Mouse (Mus musculus) limb, embryonic 10.5 days (tissue): ENCODE data around the gene Rsg1. TPM values are rescaled to one million over a fixed set of nuclear protein-coding genes. Genes with fewer than 3 reads are reported as not detected.

Experiments
- DNase-seq: peaks from one replicate; pipeline ENCODE4 v3.0.0-alpha.2; 2017; ENCODE audit warnings: low spot score
- H3K27ac ChIP-seq: fragments of 300-500 bp; sonication (generic); 2 replicates; pipeline ENCODE4 v1.5.1; 2016; ENCODE audit warnings: mild to moderate bottlenecking
- H3K27me3 ChIP-seq: fragments of 300-500 bp; sonication (generic); 2 replicates; pipeline ENCODE4 v1.6.1; 2016; ENCODE audit warnings: low read depth, mild to moderate bottlenecking; ENCODE audit not compliant: poor library complexity, severe bottlenecking
- H3K36me3 ChIP-seq: fragments of 300-500 bp; sonication (generic); 2 replicates; pipeline ENCODE4 v1.6.1; 2016; ENCODE audit warnings: mild to moderate bottlenecking, moderate library complexity
- H3K4me1 ChIP-seq: fragments of 300-500 bp; sonication (generic); 2 replicates; pipeline ENCODE4 v1.6.1; 2016
- H3K4me3 ChIP-seq: fragments of 300-500 bp; sonication (generic); 2 replicates; pipeline ENCODE4 v1.5.1; 2016; ENCODE audit warnings: mild to moderate bottlenecking, moderate library complexity
- H3K9me3 ChIP-seq: fragments of 300-500 bp; sonication (generic); replicated peaks from 2 replicates; pipeline ENCODE4 v1.6.1; 2016; ENCODE audit warnings: mild to moderate bottlenecking
- WGBS: fragments of 180-500 bp; shearing (Covaris S2); methylation state at CpG from one replicate; pipeline ENCODE4 v1.1.7; 2016; 5-methylcytosine and 5-hydroxymethylcytosine counted together
- polyA plus RNA-seq: library from polyadenylated mRNA; unstranded; fragments of >200 nt; fragmentation: Nextera tagmentation; extraction: Ambion mirVana; gene quantifications from 2 replicates; pipeline ENCODE4 v1.2.1, GENCODE M21; 2016

The Rsg1 gene
- polyA plus RNA-seq, 1 experiment from 2014 or later: 8.4 TPM

- H3K4me1 ChIP-seq: peaks cover 31% of the 10 kb centered on the region
- H3K27ac ChIP-seq: no peak overlapping the region
- 84% methylated on average over 12 of the region's 12 CpGs for WGBS
- 0 out of 2 replicates have a peak, but pooled peaks cover 11% of the 10 kb centered on the region for H3K27me3 ChIP-seq
- no peak overlapping the region for H3K4me3 ChIP-seq
- H3K36me3 ChIP-seq: no peaks in the 10 kb centered on the region
- H3K9me3 ChIP-seq: no peaks in the 10 kb centered on the region
- DNase-seq: no peak
These were observed 45.7 kb downstream of the Rsg1 start for GRCm38 (mm10) chr4:141259413-141259812.

GRCm38 (mm10) chr4:141260007-141260723, 46.4 kb downstream of the Rsg1 start:
- no peak for DNase-seq
- 0 out of 2 replicates have a peak, but pooled peaks cover 4% of the 10 kb centered on the region for H3K27me3 ChIP-seq

DNA sequence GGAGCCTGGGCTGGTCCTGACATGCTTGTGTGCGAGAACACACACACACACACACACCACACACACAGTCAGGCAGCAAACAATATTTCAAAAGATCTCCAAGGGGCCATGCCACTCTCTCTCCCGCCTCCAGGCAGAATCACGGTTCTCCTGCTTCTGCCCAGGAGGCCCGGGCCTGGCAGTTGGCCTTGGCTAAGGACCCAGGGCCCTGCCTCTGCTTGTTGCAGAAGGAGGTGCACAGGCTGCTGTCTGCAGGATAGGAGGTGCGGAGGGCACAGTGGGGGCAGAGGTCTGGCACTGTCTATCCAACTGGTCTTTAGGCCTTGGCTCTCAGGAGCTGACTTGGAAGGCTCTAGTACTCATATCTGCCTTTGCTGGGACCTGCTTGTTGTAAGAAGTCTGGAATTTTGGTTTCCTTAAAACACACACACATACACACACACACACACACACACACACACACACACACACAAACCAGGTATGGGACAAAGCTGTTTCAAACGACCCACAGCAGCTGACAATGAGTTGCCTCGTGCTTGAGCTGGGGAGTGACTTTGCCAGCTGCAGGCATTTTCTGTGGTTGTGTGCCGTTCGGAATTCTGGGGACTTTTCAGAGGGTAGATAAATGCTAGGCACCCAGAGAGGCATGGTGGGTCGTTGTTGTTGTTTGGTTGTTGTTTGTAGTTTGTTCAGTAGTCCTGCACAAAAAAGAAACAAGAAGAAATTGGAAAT, 49.3 kb downstream of the Rsg1 start:
- peaks cover 18% of the 10 kb centered on the region for H3K4me1 ChIP-seq
- H3K27me3 ChIP-seq: no peaks in the 10 kb centered on the region
- DNase-seq: no peak
- H3K9me3 ChIP-seq: no peaks in the 10 kb centered on the region
- H3K36me3 ChIP-seq: no peaks in the 10 kb centered on the region
- H3K27ac ChIP-seq: peak overlapping the region; percentile 61; the same call in 1 of the 2 replicates
- WGBS: 80% methylated on average over 10 of the region's 10 CpGs
- H3K4me3 ChIP-seq: no peak overlapping the region

More at GRCm38 (mm10) chr4:141260007-141260723, 46.4 kb downstream of the Rsg1 start:
- Histone ChIP-seq H3K4me3 (no peak overlapping the region), H3K4me1 (peaks cover 26% of the 10 kb centered on the region), H3K9me3 (no peaks in the 10 kb centered on the region), H3K36me3 (no peaks in the 10 kb centered on the region), H3K27ac (no peak overlapping the region)
- 82% methylated on average over 16 of the region's 16 CpGs for WGBS

DNA sequence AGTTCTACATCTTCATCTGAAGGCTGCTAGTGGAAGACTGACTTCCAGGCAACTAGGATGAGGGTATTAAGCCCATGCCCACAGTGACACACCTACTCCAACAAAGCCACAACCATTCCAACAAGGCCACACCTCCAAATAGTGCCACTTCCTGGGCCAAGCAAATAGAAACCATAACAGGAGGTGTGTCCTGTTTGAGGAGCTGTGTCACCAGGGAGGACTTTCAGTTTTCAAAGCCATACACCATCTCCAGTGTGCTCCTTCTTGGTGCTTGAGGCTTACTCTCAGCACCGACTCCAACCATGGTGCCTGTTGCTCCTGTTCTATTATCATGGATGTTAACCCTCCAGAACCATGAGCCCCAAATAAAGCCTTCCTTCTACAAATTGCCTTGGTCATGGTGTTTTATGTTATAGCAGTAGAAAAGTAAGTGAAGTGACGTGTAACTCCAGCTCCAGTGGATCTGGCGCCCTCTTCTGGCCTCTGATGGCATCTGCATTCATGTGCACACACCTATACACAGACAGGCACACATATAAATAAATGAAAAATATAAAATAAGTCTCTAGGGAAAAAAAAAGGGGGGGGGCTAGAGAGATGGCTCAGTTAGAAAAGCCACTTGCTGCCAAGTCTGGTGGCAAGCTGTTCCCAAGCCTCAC, 52.4 kb downstream of the Rsg1 start:
- WGBS: 87% methylated on average over 3 of the region's 3 CpGs
- DNase-seq: no peak

GRCm38 (mm10) chr4:141267250-141267649, 53.5 kb downstream of the Rsg1 start:
- peaks cover 29% of the 10 kb centered on the region for H3K4me1 ChIP-seq
- H3K4me3 ChIP-seq: no peak overlapping the region
- H3K27me3 ChIP-seq: peaks cover 5% of the 10 kb centered on the region
- 78% methylated on average over 3 of the region's 3 CpGs for WGBS
- no peak overlapping the region for H3K27ac ChIP-seq
- H3K36me3 ChIP-seq: no peaks in the 10 kb centered on the region
- DNase-seq: no peak
- no peaks in the 10 kb centered on the region for H3K9me3 ChIP-seq

More for the DNA sequence above, 52.4 kb downstream of the Rsg1 start:
- Histone ChIP-seq H3K27me3 (no peaks in the 10 kb centered on the region), H3K4me3 (no peak overlapping the region), H3K27ac (no peak overlapping the region), H3K4me1 (peaks cover 18% of the 10 kb centered on the region), H3K36me3 (no peaks in the 10 kb centered on the region), H3K9me3 (no peaks in the 10 kb centered on the region)

DNA sequence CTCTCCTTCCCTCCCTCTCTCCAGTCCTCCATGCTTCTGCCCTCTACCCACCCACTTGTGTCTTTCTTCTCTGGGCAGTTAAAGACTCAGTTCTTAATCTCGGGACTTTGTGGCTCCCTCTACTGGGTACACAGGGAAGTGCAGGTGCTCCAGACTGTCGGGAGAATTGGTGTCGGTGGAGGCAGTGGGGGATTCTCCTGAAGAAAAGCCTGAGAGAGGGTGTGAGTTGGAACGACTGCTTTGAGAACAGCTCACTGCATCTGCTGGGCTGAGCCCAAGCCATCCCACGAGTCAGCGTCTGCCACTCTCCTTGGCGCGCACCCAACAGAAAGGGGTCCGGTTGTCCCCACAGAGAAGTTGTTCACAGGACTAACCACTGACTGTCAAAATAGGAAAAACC, 54.1 kb downstream of the Rsg1 start:
- H3K4me3 ChIP-seq: no peak overlapping the region
- 47% methylated on average over 9 of the region's 9 CpGs for WGBS
- H3K27me3 ChIP-seq: peaks cover 11% of the 10 kb centered on the region
- peak; percentile 77 for DNase-seq
- peaks cover 26% of the 10 kb centered on the region for H3K4me1 ChIP-seq
- no peaks in the 10 kb centered on the region for H3K9me3 ChIP-seq
- H3K27ac ChIP-seq: no peak overlapping the region
- H3K36me3 ChIP-seq: no peaks in the 10 kb centered on the region

DNA sequence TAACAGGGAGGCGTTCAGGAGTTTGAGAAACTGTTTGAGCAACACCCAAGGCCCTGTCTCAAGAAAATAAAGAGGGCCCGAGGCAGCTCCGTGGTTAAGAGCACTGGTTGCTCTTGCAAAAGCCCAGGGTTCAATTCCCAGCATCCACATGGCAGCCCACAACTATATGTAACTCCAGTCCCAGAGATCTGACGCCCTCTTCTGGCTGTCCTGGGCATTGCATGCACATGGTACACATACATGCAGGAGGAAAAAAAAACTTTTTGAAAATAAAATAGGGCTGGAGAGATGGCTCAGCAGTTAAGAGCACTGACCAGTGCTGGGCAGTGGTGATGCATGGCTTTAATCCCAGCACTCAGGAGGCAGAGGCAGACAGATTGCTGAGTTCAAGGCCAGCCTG, 54.6 kb downstream of the Rsg1 start:
- Histone ChIP-seq H3K36me3 (no peaks in the 10 kb centered on the region), H3K27ac (no peak overlapping the region), H3K4me3 (no peak overlapping the region), H3K27me3 (peaks cover 15% of the 10 kb centered on the region), H3K4me1 (peaks cover 26% of the 10 kb centered on the region), H3K9me3 (no peaks in the 10 kb centered on the region)
- DNase-seq: no peak
- 85% methylated on average over 4 of the region's 4 CpGs for WGBS

DNA sequence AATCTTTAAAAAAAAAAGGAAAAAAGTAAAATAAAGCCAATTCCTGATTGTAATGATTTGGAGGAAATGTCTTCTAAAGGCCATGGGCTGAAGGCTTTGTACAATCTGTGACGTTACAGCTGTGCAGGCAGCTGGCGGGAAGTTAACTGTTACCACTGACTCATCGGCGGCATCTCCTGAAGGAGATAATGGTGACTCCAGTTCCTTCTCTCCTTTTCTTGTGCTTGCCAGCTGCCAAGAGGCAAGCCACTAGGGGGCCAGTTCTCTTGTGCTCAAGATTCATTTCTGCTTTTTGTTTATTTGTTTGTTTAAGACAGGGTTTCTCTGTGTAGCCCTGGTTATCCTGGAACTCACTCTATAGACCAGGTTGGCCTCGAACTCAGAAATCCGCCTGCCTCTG, 55.3 kb downstream of the Rsg1 start:
- Histone ChIP-seq H3K27ac (no peak overlapping the region), H3K4me3 (no peak overlapping the region), H3K36me3 (no peaks in the 10 kb centered on the region), H3K27me3 (peaks cover 16% of the 10 kb centered on the region), H3K4me1 (peaks cover 23% of the 10 kb centered on the region), H3K9me3 (no peaks in the 10 kb centered on the region)
- 87% methylated on average over 6 of the region's 6 CpGs for WGBS
- no peak for DNase-seq

GRCm38 (mm10) chr4:141270201-141270940, 56.6 kb downstream of the Rsg1 start:
- WGBS: 61% methylated on average over 15 of the region's 15 CpGs
- no peaks in the 10 kb centered on the region for H3K36me3 ChIP-seq
- no peak for DNase-seq
- no peak overlapping the region for H3K4me3 ChIP-seq
- peaks cover 29% of the 10 kb centered on the region for H3K27me3 ChIP-seq
- H3K4me1 ChIP-seq: peaks cover 34% of the 10 kb centered on the region
- no peaks in the 10 kb centered on the region for H3K9me3 ChIP-seq
- H3K27ac ChIP-seq: no peak overlapping the region

DNA sequence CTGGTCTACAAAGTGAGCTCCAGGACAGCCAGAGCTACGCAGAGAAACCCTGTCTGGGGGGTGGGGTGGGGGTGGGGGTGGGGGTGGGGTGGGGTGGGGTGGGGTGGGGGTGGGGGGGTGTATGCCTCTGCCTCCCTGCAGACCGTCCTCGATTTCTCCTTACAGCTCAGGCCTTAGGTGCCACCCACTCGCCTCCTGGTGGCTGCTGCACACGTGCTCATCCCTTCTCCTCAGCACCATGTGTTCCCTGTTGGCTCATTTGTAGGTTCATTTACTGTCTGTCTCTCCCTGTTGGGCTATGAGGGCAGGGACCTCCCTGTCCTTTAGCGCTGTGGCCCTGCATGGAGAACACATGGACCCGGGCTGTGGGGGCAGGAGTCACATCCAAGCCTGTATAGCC, 57.5 kb downstream of the Rsg1 start:
- Histone ChIP-seq H3K9me3 (no peaks in the 10 kb centered on the region), H3K36me3 (no peaks in the 10 kb centered on the region), H3K27me3 (peaks cover 36% of the 10 kb centered on the region), H3K4me1 (peaks cover 34% of the 10 kb centered on the region), H3K4me3 (no peak overlapping the region), H3K27ac (peak overlapping the region; percentile 32; the same call in 1 of the 2 replicates)
- 85% methylated on average over 7 of the region's 7 CpGs for WGBS
- DNase-seq: no peak

GRCm38 (mm10) chr4:141271721-141272120, 58.0 kb downstream of the Rsg1 start:
- Histone ChIP-seq H3K36me3 (no peaks in the 10 kb centered on the region), H3K27ac (peak overlapping the region; percentile 32; the same call in 1 of the 2 replicates), H3K27me3 (peaks cover 36% of the 10 kb centered on the region), H3K4me1 (peaks cover 34% of the 10 kb centered on the region), H3K9me3 (no peaks in the 10 kb centered on the region), H3K4me3 (no peak overlapping the region)
- 86% methylated on average over 6 of the region's 6 CpGs for WGBS
- DNase-seq: no peak

DNA sequence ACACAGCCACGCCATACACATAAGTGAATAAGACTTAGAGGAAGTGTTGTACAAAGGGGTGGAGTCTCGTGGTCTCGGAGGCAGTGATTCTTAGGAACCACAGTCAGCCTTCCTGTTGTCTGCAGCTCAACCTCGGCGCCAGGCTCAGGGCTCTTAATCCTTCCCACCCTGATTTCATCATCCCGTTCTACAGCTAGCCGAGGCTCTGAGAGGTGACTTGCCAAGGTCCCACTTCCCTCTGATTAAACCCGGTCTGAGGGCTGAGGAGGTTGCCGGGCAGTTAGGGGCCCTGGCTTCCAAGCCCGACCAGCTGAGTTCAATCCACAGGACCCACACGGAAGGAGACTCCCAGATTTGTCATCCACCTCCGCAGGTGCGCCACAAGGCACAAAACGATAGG, 59.1 kb downstream of the Rsg1 start:
- 20% methylated on average over 14 of the region's 14 CpGs for WGBS
- peaks cover 36% of the 10 kb centered on the region for H3K27me3 ChIP-seq
- no peak for DNase-seq
- peaks cover 38% of the 10 kb centered on the region for H3K4me1 ChIP-seq
- H3K4me3 ChIP-seq: peak overlapping the region; percentile 35
- 0 out of 2 replicates have a peak overlapping the region, but pooled peaks have one; percentile 1 for H3K27ac ChIP-seq
- H3K36me3 ChIP-seq: no peaks in the 10 kb centered on the region
- H3K9me3 ChIP-seq: no peaks in the 10 kb centered on the region
